Mouse (Mus musculus) adrenal gland, adult 2 months (tissue): ENCODE data around the gene Fam120a. TPM values are rescaled to one million over a fixed set of nuclear protein-coding genes. Genes with fewer than 3 reads are reported as not detected.

Experiments used
- DNase-seq: peaks from one replicate; pipeline ENCODE4 v3.0.0; 2021
- polyA plus RNA-seq: library from polyadenylated mRNA; depleted of rRNA; stranded (reverse); fragments of >200 nt; gene quantifications from 2 replicates; pipeline ENCODE4 v1.2.3, GENCODE M21; 2012
- total RNA-seq, 2 experiments: library from RNA; stranded (reverse); gene quantifications; 2 replicates each; pipeline ENCODE4 v1.2.3; 2021

The Fam120a gene
- total and polyA plus RNA-seq, 3 experiments: 86.1 to 173 (median 160) TPM

DNA sequence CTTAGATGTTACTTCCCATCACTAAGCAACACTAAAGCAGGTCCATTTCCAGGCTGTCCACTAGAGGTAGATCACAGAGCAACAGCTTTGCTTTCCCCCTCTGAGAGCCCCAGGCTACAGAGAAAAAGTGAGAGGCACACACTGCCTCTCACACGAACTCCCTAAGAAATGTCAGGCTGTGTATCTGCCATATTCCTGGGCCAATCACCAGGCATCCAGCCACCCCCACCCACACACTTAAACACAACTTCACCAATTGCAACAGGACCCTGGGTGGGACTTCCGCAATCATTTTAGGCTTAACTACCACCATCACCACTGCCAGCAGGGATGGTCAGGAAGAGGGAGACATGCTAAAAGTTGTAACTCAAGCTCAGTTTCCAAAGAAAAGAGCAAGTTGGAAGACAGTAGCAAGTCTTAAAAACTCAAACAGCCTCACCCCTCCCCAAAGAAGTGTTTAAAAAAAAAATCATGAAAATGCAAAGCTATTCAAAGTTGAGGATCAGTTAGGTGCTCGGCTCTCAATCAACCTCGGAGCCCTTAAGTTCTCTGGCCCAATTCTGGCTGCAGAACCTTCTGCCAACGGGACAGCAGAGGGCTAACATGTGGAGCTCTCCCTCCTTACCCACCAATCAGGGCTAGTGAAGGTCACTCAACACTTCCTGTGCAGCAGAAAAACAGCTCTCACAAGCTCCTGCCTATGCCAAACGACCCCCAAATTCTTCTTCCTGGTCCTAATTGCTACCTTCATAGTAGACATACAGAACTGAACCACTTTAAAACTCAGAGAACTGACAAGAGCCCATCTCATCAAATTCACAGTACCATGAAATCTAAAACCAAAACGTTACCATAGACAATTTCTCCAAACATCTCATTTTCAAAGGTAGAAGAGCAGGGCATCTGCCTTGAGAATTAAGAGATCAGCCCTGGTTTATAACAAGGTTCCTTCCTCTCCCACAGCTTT, 2.0 kb downstream of the Fam120a start:
- DNase-seq: peak; percentile 76

DNA sequence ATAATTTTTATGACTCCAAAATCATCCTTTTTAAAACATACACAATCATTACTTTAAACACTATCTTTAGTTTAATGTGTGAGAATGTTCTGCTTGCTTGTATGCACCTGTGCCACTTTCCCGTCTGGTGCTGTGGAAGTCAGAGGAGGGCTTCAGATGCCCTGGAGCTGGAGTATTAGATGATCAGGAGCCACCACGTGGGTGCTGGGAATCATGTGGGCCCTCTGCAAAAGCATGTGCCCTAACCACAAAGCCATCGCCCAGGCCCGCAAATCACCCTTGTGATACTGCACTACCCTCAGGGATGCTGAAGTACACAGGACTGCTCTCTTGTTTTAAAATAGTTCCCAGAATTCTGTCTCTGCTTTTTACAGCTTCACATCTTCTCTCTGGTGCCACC, 3.0 kb downstream of the Fam120a start:
- no peak for DNase-seq

DNA sequence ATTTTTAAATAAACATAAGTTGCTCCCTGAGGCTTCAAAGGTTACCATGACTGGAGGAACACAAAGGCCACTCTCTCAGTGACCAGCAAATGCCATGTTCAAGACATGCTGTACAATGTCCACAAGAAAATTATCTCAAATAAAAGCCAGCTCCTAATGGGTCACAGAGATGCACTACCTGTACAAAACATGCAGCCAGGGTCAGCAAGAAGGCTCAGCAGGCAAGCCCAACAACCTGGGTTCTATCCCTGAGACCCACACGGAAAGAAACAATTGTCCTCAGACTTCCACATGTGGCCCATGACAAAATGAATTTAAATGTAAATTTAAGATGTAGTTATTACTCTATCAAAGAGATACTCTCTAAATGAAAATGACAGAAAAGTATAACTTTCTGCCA, 4.7 kb downstream of the Fam120a start:
- no peak for DNase-seq

DNA sequence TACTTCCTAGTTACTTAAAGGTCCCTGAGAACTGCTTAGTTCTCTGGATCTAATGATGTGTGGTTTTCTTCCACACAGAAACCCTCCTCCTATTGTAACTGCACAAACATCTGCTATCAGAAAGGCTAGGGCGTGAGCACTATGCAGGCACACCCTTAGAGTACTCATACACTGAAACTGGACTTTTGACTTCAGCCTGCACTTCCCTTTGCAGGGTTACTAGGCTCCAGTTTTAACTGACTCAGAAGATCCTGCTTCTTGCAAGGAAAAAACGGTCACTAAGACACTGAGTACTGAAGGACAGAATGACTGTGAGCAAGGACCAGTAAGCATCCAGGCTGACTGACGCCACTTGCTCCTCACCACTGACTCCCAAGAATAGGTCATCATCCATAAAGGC, 5.3 kb downstream of the Fam120a start:
- DNase-seq: no peak

DNA sequence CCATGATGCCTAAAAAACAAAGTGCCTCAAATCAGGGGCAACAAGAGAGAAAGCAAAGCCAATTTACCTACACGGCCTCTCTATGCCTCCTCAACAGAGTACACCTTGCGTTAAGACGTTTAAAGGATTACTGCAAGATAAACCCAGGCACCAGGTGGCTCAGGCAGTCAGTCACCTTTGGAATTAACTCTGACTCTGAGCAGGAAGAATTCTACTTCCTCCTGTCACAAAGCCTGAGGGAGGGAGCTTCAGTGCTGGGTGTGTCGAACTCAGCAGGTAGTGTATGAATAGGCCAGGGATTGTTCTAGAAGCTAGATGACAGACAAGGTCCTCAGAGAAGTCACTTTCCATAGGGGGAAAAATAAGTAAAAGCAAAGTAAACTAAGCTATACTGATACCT, 9.2 kb downstream of the Fam120a start:
- DNase-seq: no peak

- DNase-seq: no peak
Measured at GRCm38 (mm10) chr13:48954825-48955224, 13.0 kb downstream of the Fam120a start.

- DNase-seq: no peak
Measured at GRCm38 (mm10) chr13:48950600-48951241, 17.1 kb downstream of the Fam120a start.

- DNase-seq: no peak
Measured at GRCm38 (mm10) chr13:48948951-48949350, 18.9 kb downstream of the Fam120a start.

GRCm38 (mm10) chr13:48944571-48944970, 23.2 kb downstream of the Fam120a start:
- DNase-seq: no peak

- DNase-seq: peak; percentile 74
Measured at GRCm38 (mm10) chr13:48942471-48942870, 25.3 kb downstream of the Fam120a start.

- DNase-seq: no peak
Measured at GRCm38 (mm10) chr13:48941773-48942172, 26.0 kb downstream of the Fam120a start.

GRCm38 (mm10) chr13:48934597-48934996, 33.2 kb downstream of the Fam120a start:
- DNase-seq: no peak

GRCm38 (mm10) chr13:48932692-48933091, 35.1 kb downstream of the Fam120a start:
- DNase-seq: peak; percentile 37

DNA sequence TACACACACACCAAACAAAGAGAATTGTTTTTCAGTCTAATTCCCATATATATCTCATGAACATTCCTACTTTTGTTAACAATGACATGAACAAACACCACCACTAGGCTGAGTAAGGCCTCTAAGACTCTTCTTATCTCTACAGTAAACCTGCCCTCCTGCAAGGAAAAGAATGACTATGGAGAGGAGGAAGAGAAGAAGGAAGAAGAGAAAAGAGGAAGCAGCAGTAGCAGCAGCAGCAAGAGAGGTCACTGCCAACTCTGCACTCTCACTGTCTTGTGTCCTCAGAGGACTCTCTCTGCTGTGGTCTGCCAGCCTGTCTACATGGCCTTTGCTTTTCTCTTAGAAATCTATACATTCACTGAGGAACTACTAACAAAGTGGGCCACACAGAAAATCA, 36.1 kb downstream of the Fam120a start:
- no peak for DNase-seq

DNA sequence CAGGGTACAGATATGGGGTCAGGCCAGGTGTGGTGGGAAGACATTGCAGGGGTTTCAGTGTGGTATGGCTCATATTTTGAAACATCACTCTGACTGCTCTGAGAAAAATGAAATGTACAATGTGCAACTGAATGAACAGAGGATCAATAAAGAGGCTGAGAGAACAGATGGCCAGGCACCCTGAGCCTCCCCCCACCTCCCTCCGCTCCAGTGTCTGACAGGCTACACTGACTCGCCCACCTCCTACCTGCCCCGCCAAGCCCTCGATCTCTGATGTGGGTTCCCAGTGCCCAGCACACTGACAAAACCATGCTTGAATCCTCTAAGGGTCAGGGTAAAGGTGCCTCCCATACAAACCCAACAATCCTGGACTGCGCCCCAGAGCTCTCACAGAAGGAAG, 36.6 kb downstream of the Fam120a start:
- DNase-seq: no peak

DNA sequence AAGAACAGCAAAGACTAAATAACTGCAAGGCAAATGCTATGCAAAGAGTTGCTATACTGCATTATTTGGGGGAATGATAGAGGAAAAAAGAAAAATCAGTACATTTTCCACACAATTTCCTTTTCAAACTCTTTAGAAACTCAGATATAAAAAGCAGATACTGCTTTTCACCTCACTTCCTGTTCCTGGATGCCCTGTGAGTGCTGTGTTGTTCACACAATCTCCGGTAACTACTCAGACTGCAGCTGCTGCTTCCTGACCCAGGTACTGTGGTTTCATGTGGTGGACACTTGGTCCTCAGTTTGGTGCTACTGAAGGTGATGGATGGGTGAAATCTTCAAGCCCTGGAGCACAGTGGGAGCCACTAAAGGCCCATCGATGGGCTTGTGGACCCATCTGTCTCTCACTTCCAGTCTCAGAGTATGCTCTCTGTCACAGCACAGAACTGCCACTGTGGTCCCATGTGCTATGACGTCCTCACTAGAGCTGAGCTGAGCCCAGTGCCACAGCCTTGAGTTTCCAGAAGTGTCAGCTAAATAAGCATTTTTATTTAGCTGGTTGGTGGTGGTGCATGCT, 38.2 kb downstream of the Fam120a start:
- DNase-seq: no peak

GRCm38 (mm10) chr13:48927609-48928008, 40.2 kb downstream of the Fam120a start:
- DNase-seq: no peak

GRCm38 (mm10) chr13:48922712-48923111, 45.1 kb downstream of the Fam120a start:
- no peak for DNase-seq

DNA sequence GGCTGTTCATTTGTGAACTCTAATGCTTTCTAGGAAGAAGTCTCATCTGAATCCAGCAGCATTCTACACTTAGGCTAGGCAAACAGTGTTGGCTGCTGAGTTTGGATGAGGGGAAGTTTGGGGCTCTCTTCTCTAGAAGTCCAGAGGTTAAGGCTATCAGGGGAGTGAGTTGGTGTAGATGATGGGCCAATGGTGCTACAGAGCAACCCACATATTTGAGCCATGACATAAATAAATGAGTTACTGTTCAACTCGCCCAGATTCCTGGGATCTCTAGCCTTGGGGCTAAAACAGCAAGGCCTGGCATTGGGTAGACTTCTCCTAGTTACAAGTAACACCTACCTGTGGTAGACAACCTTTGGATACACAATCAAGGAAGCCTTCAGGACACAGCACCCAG, 46.6 kb downstream of the Fam120a start:
- DNase-seq: no peak

- no peak for DNase-seq
Measured at GRCm38 (mm10) chr13:48919756-48920415, 47.9 kb downstream of the Fam120a start.

- DNase-seq: no peak
Measured at GRCm38 (mm10) chr13:48917113-48917599, 50.7 kb downstream of the Fam120a start.

GRCm38 (mm10) chr13:48913680-48914079, 54.1 kb downstream of the Fam120a start:
- peak; percentile 85 for DNase-seq
